ENCODE assay signal across 18 mouse cellular contexts in genomic region chr3:137880109-137880748, GRCm38 (mm10). TPM values are rescaled to one million over a fixed set of nuclear protein-coding genes. Genes with fewer than 3 reads are reported as not detected.
A peak's percentile ranks its signal among the peaks of the same experiment; 100 is the strongest.
DNase-seq lines count a peak whose midpoint lies in the region; ATAC-seq and TF ChIP-seq lines count a peak whose summit lies in the region.
"Had no signal": no experiment of that assay in that cellular context is flagged by ENCODE, and none has a peak within 500 bp of the region (broad histone marks: within the 10 kb centered on the region; RNA-seq: fewer than 3 reads in every experiment).

No protein-coding gene starts in this region.

- no peak overlapping the region for H3K4me3 ChIP-seq in C2C12 (ENCODE audit: insufficient read depth, poor library complexity, severe bottlenecking)
- H3K4me3 ChIP-seq in brown adipose tissue, adult 24 weeks (ENCODE audit: insufficient read depth, low read depth, low read length): no peak overlapping the region
- no peak overlapping the region for H3K4me3 ChIP-seq in macrophage (ENCODE audit: inconsistent target)
- no peak overlapping the region for H3K4me3 ChIP-seq in heart, adult 2 months
- no peak overlapping the region for H3K4me3 ChIP-seq in gastrocnemius, adult 2 months
- H3K4me3 ChIP-seq: heart, embryonic 13.5 days; neural tube, embryonic 15.5 days had no signal

- H3K9ac ChIP-seq in heart, adult 2 months (ENCODE audit: low read depth, low read length): no peak overlapping the region
- H3K9ac ChIP-seq: forebrain, postnatal 0 days; heart, embryonic 13.5 days; neural tube, embryonic 15.5 days had no signal

- TF ChIP-seq POLR2A in heart, adult 2 months (IDR thresholded peaks at IDR 0.05; ENCODE audit: insufficient read depth, low read depth, low read length): no peak

- DNase-seq in frontal cortex, postnatal 14 days (ENCODE audit: low spot score in 2 of 2): no peak
- no peak for DNase-seq in heart, adult 2 months
- no peak for DNase-seq in adrenal gland, postnatal 10 days
- no peak for DNase-seq in gastrocnemius, adult 2 months
- DNase-seq: B cell, adult 2 months; cerebellum, adult 8-10 months; forebrain, postnatal 0 days; gastrocnemius, postnatal 25 days; kidney, adult 9 months; lung, adult 2 months; thymus, postnatal 4 days had no signal

- no peak for TF ChIP-seq CTCF in C2C12 (IDR thresholded peaks at IDR 0.05; ENCODE audit: control insufficient read depth, insufficient read depth, insufficient read length)
- no peak for TF ChIP-seq CTCF in heart, adult 2 months (IDR thresholded peaks at IDR 0.05)
- TF ChIP-seq CTCF in gastrocnemius, adult 2 months (IDR thresholded peaks at IDR 0.05): no peak

- peak overlapping the region; percentile 52; the same call in 1 of the 2 replicates for H3K27ac ChIP-seq in brown adipose tissue, adult 24 weeks (replicated peaks; ENCODE audit: low read depth, low read length)
- peak overlapping the region; percentile 68 for H3K27ac ChIP-seq in macrophage
- H3K27ac ChIP-seq in heart, adult 2 months: no peak overlapping the region
- H3K27ac ChIP-seq in gastrocnemius, adult 2 months: no peak overlapping the region
- H3K27ac ChIP-seq: heart, embryonic 13.5 days; neural tube, embryonic 15.5 days had no signal

- WGBS in macrophage (ENCODE audit: missing documents): 11% methylated on average over 4 of the region's 4 CpGs
- WGBS in heart, adult 2 months: 43% methylated on average over 4 of the region's 4 CpGs

- no peaks in the 10 kb centered on the region for H3K79me3 ChIP-seq in C2C12 (ENCODE audit: low read depth)

- H3K79me2 ChIP-seq in C2C12 (ENCODE audit: control insufficient read depth, insufficient read depth) (no peaks in the 10 kb centered on the region), macrophage (ENCODE audit: inconsistent target) (peaks cover 88% of the 10 kb centered on the region)
- no peaks in the 10 kb centered on the region; the same call in 1 of the 2 replicates for H3K79me2 ChIP-seq in heart, adult 2 months (replicated peaks; ENCODE audit: control insufficient read depth, insufficient read depth, low read length)

- no peak for TF ChIP-seq EP300 in heart, adult 2 months (IDR thresholded peaks at IDR 0.05; ENCODE audit: insufficient read depth, low read depth, low read length)

- intact Hi-C loops in heart, adult 2 months (cut with DNase I): no loop called here
- intact Hi-C loops in gastrocnemius, adult 2 months (cut with DNase I): no loop called here

- H3K36me3 ChIP-seq in C2C12 (ENCODE audit: control insufficient read depth, insufficient read depth) (no peaks in the 10 kb centered on the region), macrophage (ENCODE audit: inconsistent target) (no peaks in the 10 kb centered on the region)
- H3K36me3 ChIP-seq in heart, adult 2 months (ENCODE audit: control insufficient read depth, insufficient read depth, low read length): no peaks in the 10 kb centered on the region

- H3K4me1 ChIP-seq in brown adipose tissue, adult 24 weeks (ENCODE audit: control insufficient read depth, insufficient read depth, insufficient read length, low read length): no peaks in the 10 kb centered on the region; the same call in 1 of the 2 replicates
- no peaks in the 10 kb centered on the region for H3K4me1 ChIP-seq in heart, adult 2 months (ENCODE audit: control insufficient read depth, insufficient read depth, low read length)
- H3K4me1 ChIP-seq: neural tube, embryonic 15.5 days had no signal

- ATAC-seq in frontal cortex, adult (ENCODE audit: low TSS enrichment): peak; percentile 64; the same call in 1 of the 2 replicates
- ATAC-seq: forebrain, postnatal 0 days; inflammation-experienced regulatory T-cells, adult 6 months had no signal

- no peak overlapping the region for H3ac ChIP-seq in C2C12 (ENCODE audit: control insufficient read depth, insufficient read length, low read depth)

- H3K27me3 ChIP-seq in C2C12 (ENCODE audit: control insufficient read depth, insufficient read depth, insufficient read length): no peaks in the 10 kb centered on the region
- H3K27me3 ChIP-seq in heart, adult 2 months (ENCODE audit: control insufficient read depth, insufficient read depth, low read length): no peaks in the 10 kb centered on the region
- H3K27me3 ChIP-seq: heart, embryonic 13.5 days; neural tube, embryonic 15.5 days had no signal

TF ChIP-seq in C2C12, 6 proteins besides CTCF, POLR2A, EP300 and RAD21:
- no peak for TF ChIP-seq FOSL1 (IDR thresholded peaks at IDR 0.05; ENCODE audit: insufficient read depth, low read length, poor library complexity, severe bottlenecking)
- TF ChIP-seq CEBPB (IDR thresholded peaks at IDR 0.05; ENCODE audit: low read depth): peak; percentile 50
TF ChIP-seq in C2C12: peak in this region for 1.

RNA-seq across cellular contexts. Expression of gene Dnajb14, which starts 12.8 kb away (rescaled TPM):
- 1.8 TPM for polyA plus RNA-seq in C2C12 (2012; fragmentation: generic; extraction: Trizol)
- 14.1 and 14.4 TPM in 2 replicates for polyA plus RNA-seq in brown adipose tissue, adult 24 weeks (2012; ENCODE audit: insufficient read depth, insufficient read length, missing spikeins)
- 100 to 1,000 TPM in 4 of 26 experiments, 10 to 100 TPM in 22; 18.1 to 133 (median 45.6) TPM for total RNA-seq in macrophage (2018; cell fraction: chromatin; rRNA removed)
- total RNA-seq in macrophage (2018; cell fraction: cytosol; rRNA removed): 10 to 100 TPM in 25 of 26 experiments, 1 to 10 TPM in 1; 10.0 to 52.7 (median 19.8) TPM
- 100 to 1,000 TPM in 2 of 26 experiments, 10 to 100 TPM in 24; 15.0 to 122 (median 33.7) TPM for total RNA-seq in macrophage (2018; cell fraction: nucleus; rRNA removed)
- 20.4 to 33.0 TPM (median 25.9 TPM) in 3 replicates for polyA plus RNA-seq in macrophage (2018)
- total RNA-seq in heart, adult 2 months (2021): 10 to 100 TPM; 10.1 to 11.5 TPM
- polyA plus RNA-seq in heart, adult 2 months (2012; rRNA removed): 3.2 and 7.8 TPM in 2 replicates
- 10 to 100 TPM; 15.3 to 16.3 TPM for total RNA-seq in adrenal gland, postnatal 10 days (2021)
- 1 to 10 TPM; 7.6 to 9.5 TPM for total RNA-seq in gastrocnemius, adult 2 months (2021)

RNA-seq across cellular contexts. Expression of gene H2afz, which starts 15.9 kb away (rescaled TPM):
- polyA plus RNA-seq in C2C12 (2012; fragmentation: generic; extraction: Trizol): 2,637 TPM
- 131 and 134 TPM in 2 replicates for polyA plus RNA-seq in brown adipose tissue, adult 24 weeks (2012; ENCODE audit: insufficient read depth, insufficient read length, missing spikeins)
- 10 to 100 TPM; 20.2 to 78.1 (median 45.3) TPM for total RNA-seq in macrophage (2018; cell fraction: chromatin; rRNA removed)
- 100 to 1,000 TPM; 120 to 200 (median 162) TPM for total RNA-seq in macrophage (2018; cell fraction: cytosol; rRNA removed)
- total RNA-seq in macrophage (2018; cell fraction: nucleus; rRNA removed): 100 to 1,000 TPM in 6 of 26 experiments, 10 to 100 TPM in 20; 39.3 to 168 (median 74.9) TPM
- polyA plus RNA-seq in macrophage (2018): 124 to 262 TPM (median 236 TPM) in 3 replicates
- total RNA-seq in heart, adult 2 months (2021): 10 to 100 TPM; 53.7 to 53.9 TPM
- polyA plus RNA-seq in heart, adult 2 months (2012; rRNA removed): 103 and 154 TPM in 2 replicates
- total RNA-seq in adrenal gland, postnatal 10 days (2021): 100 to 1,000 TPM; 246 to 278 TPM
- 10 to 100 TPM; 64.1 to 76.3 TPM for total RNA-seq in gastrocnemius, adult 2 months (2021)

RNA-seq across cellular contexts. Expression of gene Lamtor3, which starts 38.1 kb away (rescaled TPM):
- polyA plus RNA-seq in C2C12 (2012; fragmentation: generic; extraction: Trizol): 39.1 TPM
- 52.1 and 57.9 TPM in 2 replicates for polyA plus RNA-seq in brown adipose tissue, adult 24 weeks (2012; ENCODE audit: insufficient read depth, insufficient read length, missing spikeins)
- 100 to 1,000 TPM in 25 of 26 experiments, 10 to 100 TPM in 1; 84.2 to 338 (median 182) TPM for total RNA-seq in macrophage (2018; cell fraction: chromatin; rRNA removed)
- total RNA-seq in macrophage (2018; cell fraction: cytosol; rRNA removed): 100 to 1,000 TPM in 25 of 26 experiments, 10 to 100 TPM in 1; 98.0 to 162 (median 137) TPM
- total RNA-seq in macrophage (2018; cell fraction: nucleus; rRNA removed): 100 to 1,000 TPM in 23 of 26 experiments, 10 to 100 TPM in 3; 92.8 to 273 (median 149) TPM
- polyA plus RNA-seq in macrophage (2018): 132 to 168 TPM (median 156 TPM) in 3 replicates
- total RNA-seq in heart, adult 2 months (2021): 100 to 1,000 TPM in 1 of 2 experiments, 10 to 100 TPM in 1; 88.9 to 107 TPM
- 48.7 and 77.2 TPM in 2 replicates for polyA plus RNA-seq in heart, adult 2 months (2012; rRNA removed)
- total RNA-seq in adrenal gland, postnatal 10 days (2021): 10 to 100 TPM; 68.6 to 72.0 TPM
- total RNA-seq in gastrocnemius, adult 2 months (2021): 10 to 100 TPM; 45.9 to 53.1 TPM

Comparison
In these comparisons a context has a peak if more than half of its experiments do, and no peak if none do; other contexts are left out.
1. H3K27ac ChIP-seq: peak in brown adipose tissue, adult 24 weeks (single experiment) and macrophage (single experiment); none in heart, adult 2 months (single experiment) and gastrocnemius, adult 2 months (single experiment).
2. RNA of gene H2afz, which starts 15.9 kb away (polyA plus RNA-seq): 2,637 TPM in C2C12 (single experiment); 131 to 134 TPM in brown adipose tissue, adult 24 weeks, 124 to 262 TPM in macrophage and 103 to 154 TPM in heart, adult 2 months; every median in the first group is over 10 times any median in the second.